Mouse (Mus musculus) gastrocnemius, postnatal 4 days (tissue): Measurements from ENCODE around the gene Spata20. TPM values are rescaled to one million over a fixed set of nuclear protein-coding genes. Genes with fewer than 3 reads are reported as not detected.

Experiments used
- DNase-seq, 2 experiments: peaks; one replicate each; pipeline ENCODE4 v3.0.0; 2021 to 2022; ENCODE audit warnings: low spot score in 2 of 2, mixed read lengths in 2 of 2
- total RNA-seq, 2 experiments: library from RNA; stranded (reverse); gene quantifications; 2 replicates each; pipeline ENCODE4 v1.2.3; 2021

The Spata20 gene
- total RNA-seq, 2 experiments from 2014 or later, result 0.29 TPM; not detected in 1

DNA sequence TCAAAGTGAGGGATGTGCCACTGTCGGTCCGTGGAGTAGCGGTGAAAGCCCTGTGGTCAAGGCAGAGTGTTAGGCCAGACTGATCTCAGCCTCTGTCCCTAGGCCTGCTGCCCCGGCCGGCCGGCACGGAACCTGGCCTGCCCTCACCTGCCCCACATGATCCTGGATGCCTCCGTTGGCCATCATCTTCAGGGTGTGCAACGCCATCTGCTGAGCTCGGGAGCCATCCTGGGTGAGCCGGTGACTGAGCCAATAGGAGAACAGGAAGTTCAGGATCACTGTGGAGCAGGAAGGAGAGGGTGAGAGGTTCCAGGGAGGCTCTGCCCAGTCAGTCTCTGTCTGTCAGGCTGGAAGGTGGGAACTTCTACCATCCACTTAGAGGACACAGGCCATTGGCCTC is 2.5 kb downstream of the Spata20 start:
- no peak for DNase-seq

DNA sequence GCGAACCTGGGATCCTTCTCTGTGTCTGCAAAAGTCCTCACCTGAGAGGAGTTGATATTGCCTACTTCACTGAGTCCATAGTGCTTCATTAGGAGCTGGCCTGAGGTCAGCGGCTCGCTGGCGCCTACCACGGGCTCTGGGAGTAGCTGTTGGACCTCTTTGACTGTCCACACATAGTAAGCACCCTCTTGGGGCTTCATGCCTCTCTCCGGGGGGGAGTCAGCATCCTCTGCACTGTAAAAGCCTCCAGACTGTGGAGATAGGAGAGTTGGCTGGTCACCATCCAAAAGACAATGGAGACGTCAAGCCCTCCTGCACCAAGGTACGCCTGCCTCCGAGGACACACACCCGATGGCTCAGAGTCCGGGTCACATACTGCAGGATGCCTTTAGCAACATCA is 3.2 kb downstream of the Spata20 start:
- DNase-seq, result no peak

DNA sequence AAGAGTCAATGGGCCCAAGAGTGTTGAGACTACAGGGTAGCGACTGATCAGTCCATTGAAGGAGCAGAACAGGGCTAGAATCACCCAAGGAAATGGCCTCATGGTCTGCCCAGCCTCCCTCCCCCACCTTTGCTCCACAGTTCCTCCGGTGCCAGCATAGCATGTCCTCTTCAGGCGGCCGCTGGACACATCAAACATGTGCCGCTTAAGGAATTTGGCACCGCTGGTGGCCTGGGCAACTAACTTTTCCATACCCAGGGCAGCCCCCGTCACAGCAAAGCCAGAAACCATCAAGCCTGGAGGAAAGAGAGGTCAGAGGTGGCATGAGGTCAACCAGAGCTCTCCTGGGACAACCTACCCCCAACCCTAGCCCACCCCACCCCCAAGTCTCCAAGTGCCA is 4.0 kb downstream of the Spata20 start:
- DNase-seq, result no peak

DNA sequence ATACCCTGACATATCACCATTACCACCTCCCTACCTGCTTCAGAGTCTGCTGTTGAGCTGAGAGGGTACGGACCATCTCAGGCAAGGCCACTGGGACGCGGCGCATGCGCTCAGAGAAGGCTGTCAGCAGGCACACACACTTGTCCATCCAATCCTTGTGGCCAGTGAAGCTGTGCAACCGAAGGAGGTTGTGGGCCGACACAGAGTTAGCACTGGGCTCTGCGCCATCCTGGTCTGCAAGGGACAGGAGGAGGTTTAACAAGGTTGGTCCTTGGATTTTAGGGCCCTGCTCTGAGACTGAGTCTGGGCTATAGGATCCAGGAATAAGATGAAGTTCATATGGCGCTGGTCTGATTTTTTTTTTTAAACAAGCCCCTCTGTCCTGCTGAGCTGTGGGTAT is 5.6 kb downstream of the Spata20 start:
- no peak for DNase-seq

DNA sequence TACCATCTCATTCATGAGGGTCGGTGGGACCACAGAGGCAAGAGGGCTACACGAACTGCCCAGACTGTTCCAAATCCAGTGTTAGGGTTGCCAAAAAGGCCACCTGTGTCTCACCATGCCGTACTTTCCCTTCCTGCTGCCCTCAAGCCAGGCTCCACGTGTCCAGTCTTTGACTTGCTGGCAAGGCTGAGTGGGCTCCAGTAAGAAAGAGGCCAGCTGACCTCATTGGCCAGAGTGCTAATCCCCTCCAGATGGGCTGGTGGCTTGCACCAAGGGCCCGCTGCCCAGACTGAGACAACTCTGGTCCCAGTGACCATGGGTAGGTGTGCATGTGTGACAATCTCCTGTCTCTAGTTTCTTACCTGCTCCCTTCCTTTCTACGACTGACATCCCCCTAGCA is 8.3 kb downstream of the Spata20 start:
- no peak for DNase-seq

DNA sequence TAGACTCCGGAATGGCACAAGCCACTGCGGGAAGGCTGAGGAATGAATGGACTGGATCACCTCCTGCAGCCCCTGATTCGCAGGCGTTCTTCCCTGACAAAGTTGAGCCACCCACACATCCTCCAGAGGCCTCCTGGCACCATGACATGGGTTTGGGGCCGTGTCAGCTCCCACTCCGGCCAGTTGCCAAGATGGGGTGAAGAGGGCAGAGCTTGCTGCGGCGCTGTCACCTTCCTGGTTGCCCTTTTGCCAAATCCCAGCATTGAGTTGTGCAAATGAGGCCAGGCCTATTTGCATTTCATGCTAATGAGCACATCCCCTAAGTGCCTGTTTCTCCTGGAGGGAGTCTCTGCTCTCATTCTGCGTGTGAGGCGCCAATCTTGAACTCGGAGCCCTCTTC is 10.3 kb downstream of the Spata20 start:
- DNase-seq, result no peak

DNA sequence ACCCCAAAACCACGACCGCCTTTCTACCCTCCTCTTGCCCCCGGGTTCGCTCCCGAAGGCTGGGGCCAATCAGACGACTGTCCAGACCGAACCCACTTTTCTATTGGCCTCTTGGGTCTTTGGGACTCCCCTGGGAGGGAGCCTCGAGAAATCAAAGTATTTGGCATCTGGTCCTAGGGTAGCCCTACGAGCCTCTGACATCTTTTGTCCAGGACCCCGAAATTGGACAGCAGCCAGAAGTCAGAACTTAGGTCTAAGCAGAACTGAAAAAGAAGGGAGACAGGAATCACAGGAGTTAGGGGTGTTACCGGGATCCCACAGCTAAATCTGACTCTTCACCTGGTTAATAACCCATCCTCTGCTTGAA is 11.5 kb downstream of the Spata20 start:
- no peak for DNase-seq

GRCm38 (mm10) chr11:94473707-94474543 is 12.1 kb downstream of the Spata20 start, which contains the start of gene Cacna1g:
Gene Cacna1g, minus strand, starts transcription at chr11:94474198.
- peak; percentile 79 to 90 for DNase-seq

DNA sequence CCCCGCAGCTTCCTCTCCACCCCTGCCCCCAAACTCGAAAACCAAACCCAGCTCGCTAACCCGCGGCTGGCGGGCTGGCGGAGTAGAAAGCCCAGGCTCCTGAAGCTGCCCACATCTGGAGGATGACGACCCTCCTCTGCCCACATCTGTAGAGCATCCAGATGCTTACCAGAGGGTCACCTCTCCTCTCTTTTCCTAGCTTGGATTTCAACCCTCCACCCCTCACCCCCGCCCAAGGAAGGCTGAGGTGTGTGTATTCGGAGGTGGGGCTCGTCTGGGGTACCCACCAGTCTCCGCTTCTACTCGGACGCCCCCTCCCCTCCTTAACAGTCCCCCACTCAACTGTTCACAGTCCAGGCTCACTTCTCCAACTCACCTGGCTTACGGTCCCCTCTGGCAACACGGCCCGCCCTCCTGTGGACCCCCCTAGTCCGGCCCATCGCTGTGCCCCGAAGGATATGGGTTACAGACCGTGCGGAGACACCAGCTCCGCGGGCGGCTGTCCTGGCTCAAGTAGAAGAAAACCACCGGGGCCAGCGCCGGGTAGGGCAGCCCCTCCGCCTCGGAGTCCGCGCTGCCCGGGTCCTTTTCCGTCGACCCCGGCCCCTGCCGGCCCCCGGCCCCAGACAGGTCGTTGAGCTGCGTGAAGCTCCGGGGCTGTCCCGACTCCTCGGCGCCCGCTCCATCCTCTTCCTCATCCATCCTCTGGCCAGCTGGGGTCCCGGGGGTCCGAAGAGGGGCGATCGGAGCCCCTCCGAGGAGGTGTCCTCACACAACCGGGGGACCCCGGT is 12.9 kb downstream of the Spata20 start:
- peak in 1 of 2 experiments; percentile 35 for DNase-seq

DNA sequence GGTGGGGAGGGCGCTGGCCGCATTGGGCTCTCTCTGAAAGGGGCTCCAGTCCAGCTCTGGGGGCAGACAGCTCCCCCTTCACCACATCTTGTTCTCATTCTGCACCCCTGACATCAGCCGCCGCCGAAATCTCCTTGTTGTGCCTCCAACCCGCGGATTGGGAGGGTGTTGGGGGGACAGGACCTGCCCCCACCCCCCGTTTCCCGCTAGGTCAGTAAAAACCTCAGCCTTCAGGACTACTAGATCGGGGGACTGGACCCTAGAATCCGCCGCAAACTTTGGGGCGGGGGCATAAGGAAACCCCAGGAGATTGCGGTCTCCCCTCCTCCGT is 13.4 kb downstream of the Spata20 start:
- peak in 1 of 2 experiments; percentile 40 for DNase-seq

GRCm38 (mm10) chr11:94471740-94472584 is 14.0 kb downstream of the Spata20 start:
- no peak for DNase-seq

DNA sequence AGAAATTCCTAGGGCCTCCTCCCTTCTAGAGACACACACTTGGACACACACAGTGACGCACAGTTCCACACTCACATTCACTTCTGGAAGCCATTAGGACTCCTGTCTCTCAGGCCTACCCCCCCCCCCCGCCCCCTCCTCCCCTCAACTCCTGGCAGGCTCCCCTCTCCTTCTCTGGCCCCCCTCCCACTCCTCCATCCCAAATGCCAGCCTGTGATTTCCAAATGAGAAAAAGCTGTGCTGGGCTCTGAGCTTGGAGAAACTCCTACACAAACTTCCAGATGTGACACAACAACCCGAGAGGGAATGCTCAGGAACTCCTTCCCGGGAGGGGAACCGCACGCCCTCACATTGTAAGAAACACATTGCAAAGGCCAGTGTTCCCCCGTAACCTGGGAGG is 15.6 kb downstream of the Spata20 start:
- DNase-seq, result no peak

GRCm38 (mm10) chr11:94469136-94470064 is 16.6 kb downstream of the Spata20 start:
- peak in 1 of 2 experiments; percentile 73 for DNase-seq

- DNase-seq, result peak in 1 of 2 experiments; percentile 35
These were observed 17.4 kb downstream of the Spata20 start for GRCm38 (mm10) chr11:94468582-94469064.

GRCm38 (mm10) chr11:94466333-94466855 is 19.6 kb downstream of the Spata20 start:
- DNase-seq, result no peak

GRCm38 (mm10) chr11:94464170-94464569 is 21.8 kb downstream of the Spata20 start:
- DNase-seq, result no peak

DNA sequence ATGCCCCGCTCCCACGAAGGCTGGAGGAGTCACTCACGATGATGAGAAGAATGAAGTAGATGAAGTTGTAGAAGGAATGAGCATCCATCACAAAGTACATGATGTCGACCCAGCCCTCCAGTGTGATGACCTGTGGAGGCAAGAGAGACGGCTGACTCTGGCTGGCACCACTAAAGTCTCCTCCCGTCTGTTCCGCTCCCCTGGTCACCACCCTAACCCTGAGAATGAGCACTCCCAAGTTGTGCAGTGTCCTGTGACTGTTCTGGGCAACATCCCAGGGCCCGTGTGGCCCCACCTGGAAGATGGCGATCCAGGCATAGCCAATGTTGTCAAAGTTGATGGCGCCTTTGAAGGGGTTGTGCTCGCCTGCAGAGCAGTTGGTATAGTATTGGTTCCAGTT is 24.1 kb downstream of the Spata20 start:
- no peak for DNase-seq

- DNase-seq, result no peak
These were observed 29.0 kb downstream of the Spata20 start for GRCm38 (mm10) chr11:94457001-94457400.

- no peak for DNase-seq
These were observed 29.6 kb downstream of the Spata20 start for GRCm38 (mm10) chr11:94456347-94456746.
